Mouse (Mus musculus) bone marrow macrophage, adult 2 months (primary cell): ENCODE measurements around the gene Abca6. TPM values are rescaled to one million over a fixed set of nuclear protein-coding genes. Genes with fewer than 3 reads are reported as not detected.

ENCODE experiments used
- H3K27ac ChIP-seq: 2 replicates; pipeline ENCODE4 v1.5.1; 2012; ENCODE audit warnings: low read depth, low read length; ENCODE audit not compliant: insufficient read depth
- H3K4me1 ChIP-seq: 2 replicates; pipeline ENCODE4 v1.6.1; 2012; ENCODE audit warnings: low read length; ENCODE audit not compliant: control insufficient read depth, insufficient read depth
- H3K4me3 ChIP-seq: 2 replicates; pipeline ENCODE4 v1.5.1; 2012; ENCODE audit warnings: mild to moderate bottlenecking, low read length, moderate library complexity; ENCODE audit not compliant: insufficient read depth
- CTCF ChIP-seq: IDR thresholded peaks from 2 replicates; pipeline ENCODE4 v1.5.1; 2012; ENCODE audit warnings: low read depth, mild to moderate bottlenecking, low read length, moderate library complexity
- POLR2A ChIP-seq: IDR thresholded peaks from 2 replicates; pipeline ENCODE4 v1.6.1; 2012; ENCODE audit warnings: mild to moderate bottlenecking, low read depth, low read length, borderline replicate concordance
- polyA plus RNA-seq: library from polyadenylated mRNA; stranded (reverse); fragments of >200 nt; gene quantifications from 2 replicates; pipeline ENCODE4 v1.2.4, GENCODE M21; 2012; ENCODE audit not compliant: missing spikeins, insufficient read depth, insufficient read length

Gene Abca6
- polyA plus RNA-seq, 1 experiment: 4.6 TPM

GRCm38 (mm10) chr11:110198882-110199281 lies 52.7 kb downstream of the Abca6 start:
- no peak overlapping the region for H3K4me3 ChIP-seq
- H3K27ac ChIP-seq: no peak overlapping the region
- no peak for TF ChIP-seq POLR2A
- no peak for TF ChIP-seq CTCF
- H3K4me1 ChIP-seq: peaks cover 4% of the 10 kb centered on the region

DNA sequence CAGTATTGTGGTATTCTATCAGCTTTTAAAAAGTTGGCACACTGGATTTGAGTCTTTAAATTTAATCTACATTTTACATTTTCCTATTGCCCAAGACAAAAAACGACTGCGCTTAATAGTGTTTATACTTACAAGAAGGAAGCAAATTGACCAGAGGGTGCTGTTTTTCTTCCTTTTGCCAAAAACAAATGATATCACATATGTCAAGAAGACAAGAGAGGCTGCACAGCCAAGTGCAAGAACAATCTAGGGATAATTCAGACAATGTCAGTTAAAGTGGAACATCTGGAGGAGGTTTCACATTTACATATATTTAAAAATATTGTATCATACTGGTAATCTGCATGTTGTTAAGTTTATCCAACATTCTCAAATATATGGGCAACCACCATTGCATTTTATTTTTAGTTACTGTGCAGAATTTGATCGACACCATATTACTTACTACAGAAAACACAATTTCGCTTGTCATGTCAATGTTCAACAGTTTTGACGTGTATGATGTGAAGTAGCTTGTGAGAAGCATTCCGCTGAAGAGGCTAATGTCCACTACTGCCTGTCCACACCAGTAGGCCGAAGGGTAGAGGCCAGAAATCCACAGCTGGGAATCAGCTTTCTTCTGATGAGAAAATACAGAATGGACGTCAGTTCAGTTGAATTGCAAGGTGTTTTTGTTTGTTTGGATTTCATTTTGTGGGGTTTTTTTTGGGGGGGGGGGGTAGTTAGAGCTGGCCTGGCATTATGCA lies 54.8 kb downstream of the Abca6 start:
- no peaks in the 10 kb centered on the region for H3K4me1 ChIP-seq
- TF ChIP-seq POLR2A: no peak
- no peak for TF ChIP-seq CTCF
- no peak overlapping the region for H3K4me3 ChIP-seq
- no peak overlapping the region for H3K27ac ChIP-seq

DNA sequence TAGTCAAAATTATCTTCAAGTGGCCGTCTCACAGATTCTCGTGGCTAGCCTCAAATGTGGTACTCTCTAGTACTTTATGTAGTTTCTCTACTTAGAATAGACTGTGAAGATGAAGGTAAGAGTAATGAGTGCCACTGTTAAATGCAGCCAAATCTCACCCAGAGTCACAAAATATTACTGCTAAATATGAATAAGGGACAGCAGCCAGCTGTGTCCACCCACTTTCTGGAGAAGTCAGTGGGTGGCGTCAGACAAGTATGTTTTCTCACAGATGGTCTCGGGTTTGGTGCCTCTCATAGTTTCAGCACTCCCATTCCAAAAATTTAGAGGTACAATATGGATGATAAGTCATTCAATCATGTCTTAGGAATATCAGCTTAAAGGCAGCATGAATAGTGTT lies 56.3 kb downstream of the Abca6 start:
- Histone ChIP-seq H3K4me1 (no peaks in the 10 kb centered on the region), H3K4me3 (no peak overlapping the region), H3K27ac (no peak overlapping the region)
- TF ChIP-seq POLR2A (no peak), CTCF (no peak)

GRCm38 (mm10) chr11:110171212-110171611 lies 80.4 kb downstream of the Abca6 start:
- TF ChIP-seq CTCF (no peak), POLR2A (no peak)
- no peak overlapping the region for H3K27ac ChIP-seq
- no peak overlapping the region for H3K4me3 ChIP-seq
- peaks cover 7% of the 10 kb centered on the region for H3K4me1 ChIP-seq

DNA sequence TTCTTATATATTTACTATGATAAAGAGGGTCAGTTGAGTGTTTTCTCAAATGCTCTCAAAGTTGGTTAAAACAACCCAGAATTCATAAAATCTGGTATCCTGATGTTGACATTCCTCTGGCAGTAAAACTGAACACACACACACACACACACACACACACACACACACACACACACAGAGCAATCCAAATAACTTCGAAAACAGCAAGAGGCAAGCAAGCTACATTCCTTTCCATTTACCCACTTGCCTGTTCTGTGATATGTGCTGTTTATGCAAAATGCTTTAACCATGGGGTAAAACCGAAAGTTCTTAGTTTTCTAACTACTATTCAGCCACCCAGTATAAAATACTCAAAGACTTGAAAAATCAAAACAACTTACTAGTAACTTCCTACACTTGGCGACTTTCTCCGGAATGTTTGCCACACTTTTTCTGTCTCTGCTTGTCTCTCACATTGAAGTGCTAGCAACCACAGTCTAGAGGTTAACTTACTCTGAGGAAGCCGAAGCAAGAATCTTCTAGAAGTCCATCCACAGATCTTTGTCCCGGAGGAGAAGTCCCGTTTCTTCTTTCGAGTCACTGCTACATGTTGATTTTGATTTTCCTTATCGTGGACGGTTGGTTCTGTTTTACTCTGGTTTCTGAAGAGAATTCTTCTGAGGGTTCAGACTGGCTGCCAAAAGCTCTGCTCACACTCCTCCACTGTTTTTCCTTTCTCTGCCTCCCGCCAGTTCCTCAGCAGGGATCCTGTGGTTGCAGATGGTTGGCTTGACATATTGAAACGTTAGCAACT lies 83.9 kb downstream of the Abca6 start, which contains the start of gene Abca9:
TSS of gene Abca9 (minus strand) at position 738 of the 793 bp plus-strand sequence.
- peak within 1 kb of the TSS; percentile 62 for H3K4me3 ChIP-seq
- TF ChIP-seq POLR2A: no peak
- H3K27ac ChIP-seq: peak within 1 kb of the TSS; percentile 88
- peaks cover 8% of the 10 kb centered on the region; the same call in 1 of the 2 replicates for H3K4me1 ChIP-seq

DNA sequence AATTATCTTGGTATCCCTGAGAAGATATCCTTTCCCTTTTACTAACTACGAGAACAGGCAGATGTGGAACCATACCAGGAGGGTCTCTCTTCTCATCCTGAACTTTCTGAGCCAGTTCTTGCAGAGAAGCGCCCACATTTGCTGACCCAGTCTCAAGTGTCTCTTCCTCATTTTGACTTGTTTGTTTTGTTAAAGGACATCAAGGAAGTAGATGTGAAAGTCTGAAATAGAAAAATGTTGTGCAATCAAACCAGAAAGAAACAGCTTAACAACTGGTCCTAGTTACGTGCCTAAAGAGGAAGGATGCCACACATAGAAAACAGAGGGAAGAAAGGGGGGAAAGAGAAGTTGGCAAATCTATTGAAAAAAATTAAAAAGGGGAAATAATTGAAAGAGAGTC lies 85.8 kb downstream of the Abca6 start:
- TF ChIP-seq POLR2A (no peak), CTCF (no peak)

GRCm38 (mm10) chr11:110165409-110165808 lies 86.2 kb downstream of the Abca6 start:
- Histone ChIP-seq H3K4me3 (no peak overlapping the region), H3K4me1 (peaks cover 13% of the 10 kb centered on the region; the same call in 1 of the 2 replicates), H3K27ac (peak overlapping the region; percentile 93)
- TF ChIP-seq POLR2A (no peak), CTCF (no peak)

More for the DNA sequence above, 85.8 kb downstream of the Abca6 start:
- H3K27ac ChIP-seq: peak overlapping the region; percentile 99
- H3K4me3 ChIP-seq: no peak overlapping the region
- peaks cover 13% of the 10 kb centered on the region; the same call in 1 of the 2 replicates for H3K4me1 ChIP-seq

GRCm38 (mm10) chr11:110157059-110157458 lies 94.5 kb downstream of the Abca6 start:
- no peak for TF ChIP-seq POLR2A
- no peak for TF ChIP-seq CTCF
- Histone ChIP-seq H3K4me3 (no peak overlapping the region), H3K4me1 (peaks cover 15% of the 10 kb centered on the region), H3K27ac (peak overlapping the region; percentile 41; the same call in 1 of the 2 replicates)

DNA sequence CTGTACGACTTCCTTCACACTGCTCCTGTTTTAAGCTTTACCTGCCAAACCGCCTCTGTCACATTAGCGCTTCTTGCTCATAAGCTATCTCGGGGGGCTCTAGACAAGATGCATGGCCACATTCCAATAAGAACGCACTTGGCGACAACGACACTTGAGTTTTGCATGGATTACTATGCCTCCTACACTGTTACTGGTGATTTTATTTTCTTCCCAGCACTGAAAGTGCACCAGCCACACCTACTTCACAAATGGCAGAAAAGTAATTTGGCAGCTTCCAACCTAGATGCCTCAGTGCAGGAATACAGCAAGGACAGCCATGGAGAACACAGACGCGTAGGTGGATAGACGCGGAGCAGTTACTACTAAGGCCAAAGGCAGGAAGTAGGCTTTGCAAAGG lies 95.6 kb downstream of the Abca6 start:
- Histone ChIP-seq H3K4me1 (peaks cover 11% of the 10 kb centered on the region), H3K27ac (no peak overlapping the region), H3K4me3 (no peak overlapping the region)
- TF ChIP-seq POLR2A (no peak), CTCF (no peak)

DNA sequence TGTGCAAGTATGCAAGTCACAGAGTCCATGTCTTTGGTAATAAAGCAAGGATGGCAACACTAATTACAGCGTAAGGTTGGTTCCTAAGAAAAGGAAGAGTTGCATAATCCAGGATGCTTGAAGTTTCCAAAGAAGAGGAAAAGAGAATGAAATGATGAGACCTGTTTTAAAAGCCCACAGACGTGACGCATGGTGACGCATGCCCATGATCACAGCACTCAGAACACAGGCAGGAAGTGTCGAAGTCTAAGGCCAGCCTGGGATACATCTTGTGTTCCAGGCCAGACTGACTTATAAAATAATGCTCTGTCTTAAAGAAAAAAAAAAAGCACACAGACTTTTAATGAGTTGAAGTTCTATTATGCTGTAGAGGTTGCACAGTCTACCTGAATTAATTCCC lies 103.9 kb downstream of the Abca6 start:
- Histone ChIP-seq H3K4me3 (no peak overlapping the region), H3K27ac (no peak overlapping the region), H3K4me1 (no peaks in the 10 kb centered on the region; the same call in 1 of the 2 replicates)
- no peak for TF ChIP-seq CTCF
- no peak for TF ChIP-seq POLR2A
